10 mouse cellular contexts compared by ENCODE assay signal in the genomic region with DNA sequence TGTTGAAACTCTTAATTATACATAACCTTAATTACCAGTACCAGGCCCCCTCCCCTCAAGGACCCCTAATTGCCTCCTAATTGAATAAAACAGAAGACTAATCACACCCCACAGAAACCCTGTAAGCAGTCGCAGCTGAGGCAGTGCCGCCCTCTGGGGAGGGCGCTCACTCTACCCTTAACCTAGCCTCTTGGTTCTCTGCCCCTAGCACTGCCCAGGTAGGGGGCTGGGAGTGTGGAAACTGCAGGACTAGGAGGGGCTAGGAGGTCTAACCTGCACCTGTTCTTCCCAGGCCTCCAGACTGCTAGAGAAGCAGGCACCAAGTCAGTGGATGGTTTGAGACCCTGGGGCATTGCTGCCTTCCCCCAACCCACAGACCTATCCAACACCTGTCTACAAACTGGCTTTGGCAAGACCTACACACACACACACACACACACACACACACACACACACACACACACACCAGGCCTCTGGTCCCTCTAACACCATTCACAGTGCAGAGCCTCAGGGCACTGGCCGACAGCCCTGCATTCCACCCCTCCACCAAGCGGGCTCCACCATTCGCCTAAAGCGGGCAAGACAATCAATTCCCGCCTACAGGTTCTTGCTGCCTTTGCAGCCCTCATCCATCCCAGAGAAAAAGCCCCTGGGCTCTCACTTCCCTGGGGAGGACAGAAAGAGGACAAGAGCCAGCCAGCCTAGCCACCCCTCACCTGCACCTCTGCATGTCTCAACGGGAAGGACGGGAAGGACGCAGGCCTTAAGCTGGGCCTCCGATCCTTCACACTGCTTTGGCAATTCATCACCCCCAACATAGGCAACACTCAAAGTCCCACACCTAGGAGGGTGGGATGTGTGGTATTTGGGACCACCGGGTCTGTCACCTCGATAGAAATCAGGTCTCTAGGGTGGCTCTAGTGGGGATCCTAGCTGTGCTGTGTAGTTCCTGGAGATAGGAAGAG. TPM values are rescaled to one million over a fixed set of nuclear protein-coding genes. Genes with fewer than 3 reads are reported as not detected.
DNase-seq lines count a peak whose midpoint lies in the region; ATAC-seq and TF ChIP-seq lines count a peak whose summit lies in the region.
"Had no signal": no experiment of that assay in that cellular context is flagged by ENCODE, and none has a peak within 500 bp of the region (broad histone marks: within the 10 kb centered on the region; RNA-seq: fewer than 3 reads in every experiment).

No protein-coding gene starts in this region.

- no peak for ATAC-seq in heart, embryonic 12.5 days (ENCODE audit: insufficient number of reproducible peaks, low FRiP score)
- ATAC-seq in heart, embryonic 13.5 days (ENCODE audit: extremely low read depth, insufficient number of reproducible peaks, low FRiP score, low TSS enrichment) = no peak
- no peak for ATAC-seq in kidney, embryonic 16.5 days (ENCODE audit: low FRiP score, low TSS enrichment)
- no peak for ATAC-seq in neural tube, embryonic 13.5 days (ENCODE audit: low read depth)

- peak overlapping the region; percentile 90 for H3K9ac ChIP-seq in heart, embryonic 12.5 days
- H3K9ac ChIP-seq in heart, embryonic 13.5 days = peak overlapping the region; percentile 99
- H3K9ac ChIP-seq in kidney, embryonic 16.5 days (replicated peaks; ENCODE audit: low read length) = peak overlapping the region; percentile 87
- peak overlapping the region; percentile 81 for H3K9ac ChIP-seq in neural tube, embryonic 13.5 days

- peak overlapping the region; percentile 80 for H3K4me2 ChIP-seq in heart, embryonic 12.5 days
- H3K4me2 ChIP-seq in heart, embryonic 13.5 days = peak overlapping the region; percentile 88
- peak overlapping the region; percentile 88 for H3K4me2 ChIP-seq in kidney, embryonic 16.5 days (replicated peaks; ENCODE audit: low read depth, low read length)
- peak overlapping the region; percentile 65 for H3K4me2 ChIP-seq in neural tube, embryonic 13.5 days

- intact Hi-C loops in heart, postnatal 25 days (cut with DNase I) = loop anchor here (5.0 kb wide), 1 partner anchor 91 kb away; no protein-coding TSS in a partner anchor

- WGBS in heart, embryonic 12.5 days = 39% methylated on average over 14 of the region's 14 CpGs
- WGBS in heart, embryonic 13.5 days = 35% methylated on average over 14 of the region's 14 CpGs
- 41% methylated on average over 14 of the region's 14 CpGs for WGBS in kidney, embryonic 16.5 days
- WGBS in neural tube, embryonic 13.5 days = 25% methylated on average over 14 of the region's 14 CpGs
- 68% methylated on average over 14 of the region's 14 CpGs for WGBS in cerebellum, adult 2 months

- peaks cover 59% of the 10 kb centered on the region for H3K4me1 ChIP-seq in heart, embryonic 12.5 days (replicated peaks)
- H3K4me1 ChIP-seq in heart, embryonic 13.5 days = peaks cover 63% of the 10 kb centered on the region
- H3K4me1 ChIP-seq in kidney, embryonic 16.5 days (ENCODE audit: insufficient read depth, low read length) = peaks cover 26% of the 10 kb centered on the region
- H3K4me1 ChIP-seq in neural tube, embryonic 13.5 days (replicated peaks) = peaks cover 70% of the 10 kb centered on the region
- no peaks in the 10 kb centered on the region for H3K4me1 ChIP-seq in cerebellum, adult 2 months (ENCODE audit: control insufficient read depth, insufficient read depth, low read length)

- TF ChIP-seq CTCF in cerebellum, adult 2 months (IDR thresholded peaks at IDR 0.05; ENCODE audit: borderline replicate concordance, insufficient read depth, low read depth, low read length) = no peak

- H3K9me3 ChIP-seq in heart, embryonic 12.5 days (replicated peaks) = no peaks in the 10 kb centered on the region
- no peaks in the 10 kb centered on the region for H3K9me3 ChIP-seq in heart, embryonic 13.5 days
- no peaks in the 10 kb centered on the region for H3K9me3 ChIP-seq in kidney, embryonic 16.5 days (ENCODE audit: low read length)
- H3K9me3 ChIP-seq in neural tube, embryonic 13.5 days = no peaks in the 10 kb centered on the region

- no peak for DNase-seq in heart, postnatal 25 days (ENCODE audit: low spot score)
- no peak for DNase-seq in right cerebral cortex, postnatal 36 days (ENCODE audit: low spot score in 2 of 2)
- no peak for DNase-seq in cerebellum, adult 2 months
- no peak for DNase-seq in frontal cortex, postnatal 36 days (ENCODE audit: low spot score in 2 of 2)

- no peak overlapping the region for H3K27ac ChIP-seq in heart, embryonic 12.5 days (ENCODE audit: poor library complexity, severe bottlenecking)
- H3K27ac ChIP-seq in heart, embryonic 13.5 days (replicated peaks) = peak overlapping the region; percentile 95
- peak overlapping the region; percentile 94 for H3K27ac ChIP-seq in kidney, embryonic 16.5 days (ENCODE audit: low read length)
- no peak overlapping the region for H3K27ac ChIP-seq in neural tube, embryonic 13.5 days (replicated peaks)
- H3K27ac ChIP-seq in cerebellum, adult 2 months (ENCODE audit: insufficient read depth, low read length) = no peak overlapping the region

- H3K36me3 ChIP-seq in heart, embryonic 12.5 days = no peaks in the 10 kb centered on the region
- H3K36me3 ChIP-seq in heart, embryonic 13.5 days = no peaks in the 10 kb centered on the region
- H3K36me3 ChIP-seq in kidney, embryonic 16.5 days (ENCODE audit: insufficient read depth, low read length) = no peaks in the 10 kb centered on the region
- H3K36me3 ChIP-seq in neural tube, embryonic 13.5 days = no peaks in the 10 kb centered on the region

- H3K4me3 ChIP-seq in heart, embryonic 12.5 days = peak overlapping the region; percentile 75
- H3K4me3 ChIP-seq in heart, embryonic 13.5 days = peak overlapping the region; percentile 84
- peak overlapping the region; percentile 73 for H3K4me3 ChIP-seq in kidney, embryonic 16.5 days (ENCODE audit: low read length)
- H3K4me3 ChIP-seq in neural tube, embryonic 13.5 days = peak overlapping the region; percentile 48
- H3K4me3 ChIP-seq in cerebellum, adult 2 months (replicated peaks; ENCODE audit: insufficient read depth, low read depth, low read length) = no peak overlapping the region

- peaks cover 65% of the 10 kb centered on the region for H3K27me3 ChIP-seq in heart, embryonic 12.5 days (replicated peaks)
- H3K27me3 ChIP-seq in heart, embryonic 13.5 days (replicated peaks) = peaks cover 79% of the 10 kb centered on the region
- H3K27me3 ChIP-seq in kidney, embryonic 16.5 days (ENCODE audit: insufficient read depth, low read length) = peaks cover 98% of the 10 kb centered on the region
- peaks cover 98% of the 10 kb centered on the region for H3K27me3 ChIP-seq in neural tube, embryonic 13.5 days
- H3K27me3 ChIP-seq in cerebellum, adult 2 months (ENCODE audit: control insufficient read depth, insufficient read depth, low read length) = peaks cover 5% of the 10 kb centered on the region; the same call in 1 of the 2 replicates

- TF ChIP-seq POLR2A in cerebellum, adult 2 months (IDR thresholded peaks at IDR 0.05; ENCODE audit: borderline replicate concordance, insufficient read depth, low read length) = no peak

RNA-seq across cellular contexts. Expression of a gene that starts 3.6 kb away (rescaled TPM):
- polyA plus RNA-seq in heart, embryonic 12.5 days (2016; fragmentation: Nextera tagmentation; extraction: Ambion mirVana) = 21.8 and 23.0 TPM in 2 replicates
- total RNA-seq in heart, postnatal 25 days (2021) = 10 to 100 TPM; 12.9 to 13.4 TPM
- 15.3 and 19.3 TPM in 2 replicates for polyA plus RNA-seq in heart, embryonic 13.5 days (2015; fragmentation: Nextera tagmentation; extraction: Ambion mirVana)
- polyA plus RNA-seq in kidney, embryonic 16.5 days (2015; fragmentation: Nextera tagmentation; extraction: Ambion mirVana) = 22.3 and 24.7 TPM in 2 replicates
- polyA plus RNA-seq in neural tube, embryonic 13.5 days (2015; fragmentation: Nextera tagmentation; extraction: Ambion mirVana) = 10.0 and 12.4 TPM in 2 replicates
- polyA plus RNA-seq in cerebellum, adult 2 months (2012; rRNA removed) = 4.9 and 6.0 TPM in 2 replicates
- polyA plus RNA-seq: C2C12 had no signal

RNA-seq across cellular contexts. Expression of a gene that starts 34.6 kb away (rescaled TPM):
- not detected in 2 replicates for polyA plus RNA-seq in heart, embryonic 12.5 days (2016; fragmentation: Nextera tagmentation; extraction: Ambion mirVana)
- total RNA-seq in heart, postnatal 25 days (2021) = not detected
- not detected in 2 replicates for polyA plus RNA-seq in heart, embryonic 13.5 days (2015; fragmentation: Nextera tagmentation; extraction: Ambion mirVana)
- polyA plus RNA-seq in kidney, embryonic 16.5 days (2015; fragmentation: Nextera tagmentation; extraction: Ambion mirVana) = not detected in 2 replicates
- not detected in 2 replicates for polyA plus RNA-seq in neural tube, embryonic 13.5 days (2015; fragmentation: Nextera tagmentation; extraction: Ambion mirVana)
- not detected in 2 replicates for polyA plus RNA-seq in cerebellum, adult 2 months (2012; rRNA removed)
- total RNA-seq: heart, postnatal 36 days had no signal
- polyA plus RNA-seq: C2C12 had no signal

Comparison
In these comparisons a context has a peak if more than half of its experiments do, and no peak if none do; other contexts are left out.
1. H3K27ac ChIP-seq: peak in heart, embryonic 13.5 days (single experiment) and kidney, embryonic 16.5 days (single experiment); none in heart, embryonic 12.5 days (single experiment), neural tube, embryonic 13.5 days (single experiment) and cerebellum, adult 2 months (single experiment).
2. Peak in every context shown above with its lines, with median percentiles within 50 percentile points of each other: H3K4me2 ChIP-seq and H3K9ac ChIP-seq.